Mouse (Mus musculus): Measurements from ENCODE around the gene Atxn1l.
A peak's percentile ranks its signal among the peaks of the same experiment; 100 is the strongest.

The Atxn1l gene

DNA sequence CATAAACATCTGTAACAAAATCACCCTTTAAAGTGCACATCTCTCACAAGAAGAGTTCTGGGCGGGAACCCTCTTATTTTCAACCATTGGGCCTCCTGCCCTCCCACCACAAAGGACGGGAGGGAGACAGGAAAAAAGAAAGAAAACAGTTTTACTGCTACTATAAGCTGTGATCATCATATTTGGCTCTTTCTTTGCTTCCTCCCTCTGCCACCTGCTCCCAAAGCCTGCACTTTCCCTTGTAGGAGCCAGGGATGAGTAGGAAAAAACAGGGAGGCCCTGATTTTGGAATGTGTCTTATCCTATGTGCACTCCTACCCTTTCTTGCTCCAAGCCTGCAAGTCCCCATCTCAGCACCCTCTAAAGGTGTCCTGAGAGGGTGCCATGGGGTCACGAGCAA, 6.5 kb downstream of the Atxn1l start:
- peak; percentile 84 for ATAC-seq (ENCODE audit: low TSS enrichment)

GRCm38 (mm10) chr8:109725106-109725505, 12.4 kb downstream of the Atxn1l start:
- peak; percentile 48 for ATAC-seq (ENCODE audit: low TSS enrichment)

DNA sequence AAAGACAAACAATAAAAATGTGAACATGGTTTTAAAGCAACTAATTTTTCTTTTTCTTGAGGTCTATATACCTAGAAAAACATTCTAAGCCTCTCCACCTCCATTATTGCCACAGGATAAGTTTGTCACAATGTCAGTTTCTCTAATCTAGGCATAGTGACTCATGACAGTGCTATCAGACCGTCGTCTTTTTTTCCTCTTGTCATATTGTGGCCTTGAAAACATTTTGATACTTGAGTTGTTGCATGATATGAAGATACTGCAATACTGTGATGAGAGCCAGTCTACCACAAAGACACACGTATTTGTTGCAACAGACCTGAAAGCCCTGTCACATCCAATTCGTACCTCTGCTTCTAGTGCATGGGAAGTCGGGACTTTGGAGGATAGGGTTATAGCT, 22.6 kb downstream of the Atxn1l start:
- no peak for ATAC-seq (ENCODE audit: low TSS enrichment)

- peak; percentile 61 for ATAC-seq (ENCODE audit: low TSS enrichment)
Observed at GRCm38 (mm10) chr8:109712521-109712920, 25.0 kb downstream of the Atxn1l start.

DNA sequence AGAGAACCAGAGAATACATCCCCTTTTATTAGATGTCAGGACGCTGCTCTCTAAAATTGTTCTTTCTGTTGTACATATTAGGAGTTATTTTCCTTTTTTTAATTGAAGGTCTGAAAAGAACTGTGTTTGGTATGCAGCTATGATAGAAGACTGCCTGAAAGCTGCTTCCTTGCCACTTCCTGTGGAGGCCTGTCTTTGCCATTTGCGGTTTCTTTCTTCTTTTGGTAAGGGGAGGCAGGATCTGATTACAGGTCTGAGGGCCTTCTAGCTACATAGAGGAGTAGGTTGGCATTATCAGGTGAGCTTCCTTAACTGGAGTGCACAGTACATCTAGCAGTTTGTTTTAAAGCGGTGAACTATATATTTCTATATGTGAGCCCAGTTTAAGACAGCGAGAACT, 29.6 kb downstream of the Atxn1l start:
- ATAC-seq (ENCODE audit: low TSS enrichment) = no peak

DNA sequence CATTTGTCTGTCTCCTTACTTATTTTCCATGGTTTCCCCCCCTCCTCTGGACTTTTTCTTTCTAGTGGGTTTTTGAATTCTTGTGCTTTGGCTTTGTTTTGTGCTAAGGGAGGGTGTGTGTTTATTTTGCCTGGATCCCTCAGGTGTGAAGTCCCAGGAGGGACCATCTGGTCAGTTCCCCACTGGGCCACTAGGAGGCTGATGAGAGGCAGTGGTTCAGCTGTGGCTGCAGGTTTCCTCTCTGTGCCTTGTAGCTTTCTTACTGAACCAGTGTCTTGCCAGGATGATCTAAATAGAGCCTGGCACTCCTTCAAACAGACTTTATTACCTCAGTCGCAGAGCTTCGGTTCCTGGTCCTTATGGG, 30.7 kb downstream of the Atxn1l start:
- peak; percentile 74 for ATAC-seq (ENCODE audit: low TSS enrichment)

DNA sequence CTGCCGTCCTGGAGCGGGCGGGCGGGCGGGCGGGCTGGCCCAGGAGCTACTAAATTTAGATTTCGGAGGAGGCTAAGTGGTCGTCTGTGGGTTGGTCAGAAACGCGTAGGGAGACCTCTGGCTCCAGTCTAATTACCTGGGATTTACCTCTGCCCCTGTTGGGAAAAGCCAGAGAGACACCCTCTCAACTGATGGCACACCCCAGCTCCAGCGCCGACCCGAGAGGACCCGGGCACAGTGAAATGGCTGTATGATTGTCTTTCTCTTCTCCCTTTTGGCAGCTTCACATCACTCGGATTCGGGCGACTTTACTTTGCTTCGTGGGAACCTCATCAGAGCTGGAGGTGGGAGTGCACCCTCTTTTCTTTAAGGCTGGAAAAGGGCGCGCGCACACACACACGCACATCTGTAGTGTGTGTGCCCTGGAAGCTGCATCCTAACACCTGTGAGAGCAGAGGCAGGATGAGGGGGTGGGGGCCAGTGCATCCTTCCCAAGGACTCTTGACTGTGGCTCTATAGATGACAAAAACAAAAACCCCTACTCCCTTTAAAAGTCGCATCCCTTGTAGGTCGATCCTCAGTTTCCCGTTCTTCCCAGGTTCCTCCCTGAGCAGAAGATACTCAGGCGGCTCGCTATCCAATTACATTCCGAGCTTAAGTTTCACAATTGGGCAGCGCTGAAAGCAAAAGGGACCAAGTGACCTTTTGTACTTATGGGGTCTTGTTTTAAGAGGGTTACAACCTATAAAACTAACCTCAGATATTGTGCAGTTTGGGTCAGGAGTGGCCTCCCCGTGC, 31.3 kb downstream of the Atxn1l start:
- ATAC-seq (ENCODE audit: low TSS enrichment) = peak; percentile 14; the same call in 1 of the 2 replicates

DNA sequence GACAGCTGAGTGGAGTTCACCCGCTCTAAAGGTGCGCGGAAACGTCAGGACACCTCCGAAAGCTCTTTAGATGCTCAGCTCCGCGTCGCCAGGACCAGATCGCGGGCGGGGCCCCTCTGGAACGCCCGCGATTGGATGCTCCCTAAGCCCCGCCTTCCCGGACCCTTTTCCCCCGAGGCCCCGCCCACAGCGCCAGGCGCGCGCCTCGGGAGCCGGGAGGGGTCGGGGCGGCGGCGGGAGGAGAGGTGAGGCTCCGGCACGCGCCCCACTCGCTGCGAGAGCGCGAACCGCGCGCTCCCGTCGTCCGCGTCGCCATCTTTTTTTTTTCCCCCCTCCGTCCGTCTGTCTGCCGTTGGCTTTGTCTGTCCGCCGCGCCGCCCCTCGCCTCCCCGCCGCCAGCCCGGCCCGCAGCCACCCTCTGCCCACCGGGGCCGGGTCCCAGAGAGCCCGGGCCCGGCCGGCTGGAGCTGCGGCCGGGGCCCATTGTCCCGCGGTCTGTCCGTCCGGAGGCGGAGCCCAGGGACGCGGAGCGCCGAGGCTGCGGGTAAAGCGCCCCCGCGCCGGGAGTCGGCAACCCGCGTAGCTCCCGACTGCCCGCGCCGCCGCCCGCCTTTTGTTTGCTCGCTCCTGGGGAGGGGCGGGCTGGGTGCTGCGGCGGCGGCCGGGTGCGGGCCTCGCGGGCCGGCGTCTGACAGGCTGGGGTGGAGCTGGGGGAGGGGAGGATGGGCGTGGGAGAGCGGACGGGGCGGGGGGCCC, 32.0 kb downstream of the Atxn1l start, which contains the start of gene Zfp821:
Gene Zfp821 (plus strand): TSS at position 227 of the 756 bp plus-strand sequence.
- peak; percentile 90 for ATAC-seq (ENCODE audit: low TSS enrichment)

DNA sequence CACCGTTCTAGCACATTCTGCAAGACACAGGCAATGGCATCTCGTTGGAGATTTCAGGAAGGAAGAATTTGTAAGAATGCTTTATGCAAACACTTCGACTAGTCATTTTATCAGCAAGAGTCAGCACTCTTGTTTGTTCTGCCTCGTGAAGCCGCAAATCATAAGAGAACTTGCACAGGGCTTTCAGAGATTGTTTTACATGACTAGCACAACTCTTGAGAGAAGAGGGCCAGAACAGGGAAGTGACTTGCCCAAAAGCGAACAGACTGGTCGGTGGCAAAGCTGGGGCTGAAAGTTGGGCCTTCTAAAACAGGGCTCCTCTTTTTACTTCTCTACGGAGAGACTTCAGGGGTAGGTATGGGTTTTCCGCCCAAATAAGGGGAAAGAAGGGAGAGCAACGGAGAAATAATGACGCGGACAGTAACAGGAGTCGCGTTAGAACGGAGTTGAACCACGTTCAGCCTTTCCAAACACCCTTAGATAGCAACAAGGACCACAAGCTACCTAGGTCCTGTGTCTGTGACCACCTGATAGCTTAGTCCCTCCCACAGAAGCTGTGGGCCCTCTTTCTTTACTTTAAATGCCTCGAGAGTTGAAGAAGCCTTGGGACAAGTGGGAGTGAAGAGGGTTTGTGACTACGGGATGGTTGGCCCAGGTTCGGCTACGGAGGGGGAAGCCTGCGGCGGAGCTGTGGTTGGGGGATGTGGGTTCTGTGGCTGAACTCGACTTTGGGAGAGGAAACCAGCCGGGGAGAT, 32.8 kb downstream of the Atxn1l start:
- no peak; the same call in 1 of the 2 replicates for ATAC-seq (ENCODE audit: low TSS enrichment)

DNA sequence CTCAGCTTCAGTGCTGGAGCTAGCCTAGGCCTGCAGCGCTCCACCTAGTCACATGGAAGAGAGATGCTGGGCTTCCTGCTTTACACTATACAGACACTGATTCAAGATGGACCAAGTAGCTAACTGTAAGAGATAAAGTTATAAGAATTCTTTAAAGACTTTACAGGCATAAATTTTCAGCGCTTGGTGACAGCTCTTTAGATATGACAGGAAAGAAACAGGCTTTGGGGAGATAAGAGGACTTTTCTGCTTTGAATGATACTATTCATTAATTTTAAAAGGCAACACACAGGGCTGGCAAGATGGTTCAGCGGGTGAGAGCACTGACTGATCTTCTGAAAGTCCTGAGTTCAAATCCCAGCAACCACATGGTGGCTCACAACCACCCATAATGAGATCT, 39.1 kb downstream of the Atxn1l start:
- no peak for ATAC-seq (ENCODE audit: low TSS enrichment)

DNA sequence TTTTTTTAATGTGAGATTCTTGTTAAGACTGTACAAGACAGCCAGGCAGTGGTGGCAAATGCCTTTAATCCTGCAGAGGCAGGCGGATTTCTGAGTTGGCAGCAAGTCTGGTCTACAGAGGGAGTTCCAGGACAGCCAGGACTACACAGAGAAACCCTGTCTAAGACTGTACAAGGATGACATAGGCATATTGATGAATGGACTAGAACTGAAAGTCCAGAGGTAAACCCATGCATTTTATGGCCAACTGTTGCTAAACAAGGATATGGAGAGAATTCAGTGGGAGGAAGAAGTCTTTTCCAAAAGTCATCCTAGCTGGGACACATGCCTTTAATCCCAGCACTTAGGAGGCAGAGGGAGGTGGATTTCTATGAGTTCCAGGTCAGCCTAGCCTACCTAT, 39.8 kb downstream of the Atxn1l start:
- ATAC-seq (ENCODE audit: low TSS enrichment) = no peak

GRCm38 (mm10) chr8:109694154-109694553, 43.4 kb downstream of the Atxn1l start:
- ATAC-seq (ENCODE audit: low TSS enrichment) = no peak

GRCm38 (mm10) chr8:109693146-109693900, 44.2 kb downstream of the Atxn1l start, which contains the start of gene Ist1:
Gene Ist1, minus strand, starts transcription at chr8:109693260.
- ATAC-seq (ENCODE audit: low TSS enrichment) = peak; percentile 95

DNA sequence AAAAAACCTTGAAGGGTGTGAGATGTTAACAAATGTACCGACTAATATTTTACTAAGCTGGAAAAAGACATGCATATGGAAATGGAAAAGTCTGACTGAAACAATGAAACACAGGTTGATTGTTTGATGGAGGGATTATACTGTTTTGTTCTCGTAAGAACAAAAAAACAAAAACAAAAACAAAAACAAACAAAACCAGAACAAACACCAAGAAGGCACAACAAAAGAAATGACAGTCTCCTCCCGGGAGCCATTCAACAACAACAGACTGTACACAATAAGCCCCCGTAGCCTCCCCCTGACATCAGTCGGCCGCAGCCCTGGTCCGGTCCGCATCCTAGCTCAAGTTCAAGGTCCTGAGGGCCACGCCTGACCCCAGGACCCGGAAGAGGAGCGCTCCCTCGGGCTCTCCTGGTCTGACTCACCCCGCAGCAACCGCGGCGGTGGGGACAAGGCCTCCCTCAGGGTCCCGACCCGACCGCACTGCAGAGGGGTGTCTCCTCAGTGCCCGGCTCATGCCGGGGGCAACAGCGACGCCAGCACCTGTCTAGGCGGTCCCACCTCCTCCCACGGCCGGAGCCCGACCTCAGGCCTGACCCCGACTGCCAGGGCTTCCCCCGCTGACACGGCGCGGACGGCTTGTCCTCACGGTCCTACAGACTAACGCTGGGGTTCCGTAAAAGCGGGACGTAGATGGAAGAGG, 44.9 kb downstream of the Atxn1l start:
- peak; percentile 47 for ATAC-seq (ENCODE audit: low TSS enrichment)

DNA sequence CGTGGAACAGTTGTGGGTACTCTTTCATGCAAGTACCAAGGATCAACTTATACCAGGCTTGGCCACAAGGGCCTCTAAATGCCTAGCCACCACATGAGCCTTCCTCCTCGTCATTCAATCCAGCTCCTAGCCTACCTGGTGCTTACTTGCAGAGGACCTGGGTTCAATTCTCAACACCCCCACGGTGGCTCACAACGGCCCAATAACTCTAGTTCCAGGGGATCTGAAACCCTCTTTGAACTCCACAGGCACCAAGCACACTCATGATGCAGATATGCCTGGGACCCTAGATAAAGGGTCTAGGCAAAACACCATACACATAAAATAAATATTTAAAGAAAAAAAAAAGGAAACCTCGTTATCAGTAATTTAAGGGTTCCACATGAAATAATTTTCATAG, 45.8 kb downstream of the Atxn1l start:
- no peak for ATAC-seq (ENCODE audit: low TSS enrichment)

DNA sequence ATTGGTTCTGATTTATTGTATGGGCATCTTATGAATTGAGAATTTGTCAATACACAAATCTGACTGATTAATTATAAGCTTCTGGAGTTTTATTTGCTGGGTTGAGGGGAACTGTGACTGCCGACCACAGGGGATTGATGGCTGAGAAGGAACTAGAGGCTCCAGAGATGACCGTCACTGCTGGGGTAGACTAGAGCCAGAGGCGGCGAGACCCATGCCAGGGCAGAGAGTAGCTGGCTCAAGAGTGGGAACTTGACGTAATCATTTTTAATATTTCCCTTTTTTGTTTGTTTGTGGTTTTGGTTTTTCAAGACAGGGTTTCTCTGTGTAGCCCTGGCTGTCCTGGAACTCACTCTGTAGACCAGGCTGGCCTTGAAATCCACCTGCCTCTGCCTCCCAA, 50.3 kb downstream of the Atxn1l start:
- no peak for ATAC-seq (ENCODE audit: low TSS enrichment)

DNA sequence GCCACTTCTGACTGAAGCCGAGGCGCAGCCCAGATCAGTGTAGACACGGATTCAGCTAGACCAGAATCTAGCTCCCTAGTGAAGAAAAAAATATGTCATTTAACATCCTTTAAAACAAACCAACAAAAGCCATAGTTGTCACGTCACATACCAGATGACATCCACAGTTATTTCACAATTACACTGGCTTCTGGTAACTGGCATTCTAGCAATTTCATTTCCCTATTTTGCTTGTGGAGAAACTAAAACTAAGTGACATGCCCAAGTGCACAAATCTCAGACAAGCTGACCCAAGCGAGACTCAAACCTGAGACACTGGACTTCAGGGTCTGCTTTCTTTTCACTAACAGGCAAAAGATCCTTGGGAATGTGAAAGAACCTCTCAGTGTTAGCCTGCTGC, 55.4 kb downstream of the Atxn1l start:
- ATAC-seq (ENCODE audit: low TSS enrichment) = no peak

DNA sequence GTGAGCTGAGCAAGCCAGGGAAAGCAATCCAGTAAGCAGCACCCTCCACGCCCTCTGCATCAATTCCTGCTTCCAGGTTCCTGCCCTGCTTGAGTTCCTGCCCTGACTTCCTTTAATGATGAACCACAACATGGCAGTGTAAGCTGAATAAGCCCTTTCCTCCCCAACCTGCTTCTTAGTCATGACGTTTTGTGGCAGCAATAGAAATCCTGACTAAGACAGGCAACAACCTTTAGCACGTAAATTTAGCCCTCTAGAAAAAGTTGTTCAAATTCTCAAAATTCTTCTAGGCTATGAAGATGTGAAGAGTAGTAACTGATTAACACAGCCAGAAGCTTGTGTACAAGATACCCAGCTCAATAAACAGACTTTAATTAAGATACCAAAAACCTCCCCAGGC, 56.0 kb downstream of the Atxn1l start:
- no peak for ATAC-seq (ENCODE audit: low TSS enrichment)

Data from frontal cortex, adult (tissue).